Mouse (Mus musculus): Measurements from ENCODE around the gene Aff4.
"Not testable (repeated sequence)": the region's sequence is repeated elsewhere in the genome, so short reads cannot be mapped to it uniquely, and the experiment has no call there.

The Aff4 gene

GRCm38 (mm10) chr11:53341019-53341418 is 9.6 kb upstream of the Aff4 start:
- DNase-seq: not testable (repeated sequence)

DNA sequence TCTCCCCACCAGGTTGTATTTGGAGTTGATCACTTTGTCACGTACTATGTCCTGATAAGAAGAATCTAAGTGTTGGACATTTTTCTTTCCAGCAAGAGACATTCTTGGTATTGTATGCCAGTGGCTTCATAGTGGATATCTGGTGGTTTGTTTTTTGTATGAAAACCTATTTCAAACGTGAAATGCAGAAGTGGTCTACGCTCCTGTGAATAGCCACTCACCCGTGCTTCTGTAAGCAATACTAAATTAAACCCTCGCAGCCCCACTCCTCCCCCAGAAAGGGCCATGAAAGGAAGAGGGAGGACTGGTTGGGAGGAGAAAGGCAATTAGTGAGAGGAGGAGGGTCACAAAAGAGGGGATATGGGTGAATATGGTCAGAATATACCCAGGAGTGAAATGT is 7.9 kb upstream of the Aff4 start:
- DNase-seq: no peak

- peak; percentile 38 for DNase-seq
Observed at GRCm38 (mm10) chr11:53345328-53345727, 5.3 kb upstream of the Aff4 start.

GRCm38 (mm10) chr11:53345738-53346137 is 4.9 kb upstream of the Aff4 start:
- DNase-seq: no peak

- peak; percentile 52 for DNase-seq
Observed at GRCm38 (mm10) chr11:53351224-53351942, 750 bp downstream of the Aff4 start.

GRCm38 (mm10) chr11:53351943-53352590 is 1.4 kb downstream of the Aff4 start:
- DNase-seq: no peak

DNA sequence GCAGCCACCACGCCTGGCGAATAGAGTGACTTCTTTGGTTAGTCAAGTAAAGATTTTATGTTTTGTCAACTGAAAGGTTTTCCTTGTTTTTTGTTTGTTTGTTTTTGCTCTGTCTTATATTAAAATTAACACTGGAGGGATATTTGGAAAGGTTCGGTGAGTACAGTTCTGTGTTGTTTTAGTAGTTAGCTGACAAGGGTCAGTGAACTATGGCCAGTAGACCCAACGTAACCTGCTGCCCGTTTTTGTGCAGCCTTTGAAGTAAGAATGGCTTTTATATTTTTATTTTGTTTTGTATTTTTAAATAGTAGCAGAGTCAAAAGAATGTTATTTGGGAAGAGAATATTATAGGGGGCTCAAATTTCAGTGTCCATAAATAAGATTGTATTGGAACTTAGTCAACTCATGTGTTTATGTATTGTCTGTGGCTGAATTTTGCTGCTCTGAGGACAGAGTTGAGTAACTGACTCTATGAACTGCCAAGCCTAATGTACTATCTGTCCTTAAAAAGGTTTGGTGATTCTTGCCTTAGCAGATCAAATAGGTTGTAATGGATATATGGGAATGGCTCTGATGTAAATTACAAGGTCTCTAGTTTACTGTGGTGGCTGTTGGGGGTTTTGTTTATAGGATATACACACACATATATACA is 8.0 kb downstream of the Aff4 start:
- DNase-seq: no peak

DNA sequence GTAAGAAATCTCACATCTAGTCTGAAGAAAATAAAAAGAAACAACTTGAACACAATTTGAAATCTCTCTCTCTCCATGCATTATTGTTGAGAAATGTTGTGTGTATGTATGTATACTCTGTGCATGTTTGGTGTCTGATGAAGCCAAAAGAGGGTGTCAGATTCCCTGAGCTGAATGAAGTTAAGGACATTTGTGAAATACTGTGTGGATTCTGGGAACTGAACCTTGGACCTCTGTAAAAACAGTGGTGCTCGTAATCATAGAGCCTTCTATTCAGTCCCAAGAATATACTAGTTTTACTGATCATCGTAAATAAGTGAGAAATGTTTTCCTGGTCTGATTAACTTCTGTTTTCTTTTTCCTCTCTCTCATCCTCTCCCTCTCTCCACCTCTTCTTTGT is 16.4 kb downstream of the Aff4 start:
- no peak for DNase-seq

GRCm38 (mm10) chr11:53378918-53379317 is 28.3 kb downstream of the Aff4 start:
- DNase-seq: peak; percentile 42

DNA sequence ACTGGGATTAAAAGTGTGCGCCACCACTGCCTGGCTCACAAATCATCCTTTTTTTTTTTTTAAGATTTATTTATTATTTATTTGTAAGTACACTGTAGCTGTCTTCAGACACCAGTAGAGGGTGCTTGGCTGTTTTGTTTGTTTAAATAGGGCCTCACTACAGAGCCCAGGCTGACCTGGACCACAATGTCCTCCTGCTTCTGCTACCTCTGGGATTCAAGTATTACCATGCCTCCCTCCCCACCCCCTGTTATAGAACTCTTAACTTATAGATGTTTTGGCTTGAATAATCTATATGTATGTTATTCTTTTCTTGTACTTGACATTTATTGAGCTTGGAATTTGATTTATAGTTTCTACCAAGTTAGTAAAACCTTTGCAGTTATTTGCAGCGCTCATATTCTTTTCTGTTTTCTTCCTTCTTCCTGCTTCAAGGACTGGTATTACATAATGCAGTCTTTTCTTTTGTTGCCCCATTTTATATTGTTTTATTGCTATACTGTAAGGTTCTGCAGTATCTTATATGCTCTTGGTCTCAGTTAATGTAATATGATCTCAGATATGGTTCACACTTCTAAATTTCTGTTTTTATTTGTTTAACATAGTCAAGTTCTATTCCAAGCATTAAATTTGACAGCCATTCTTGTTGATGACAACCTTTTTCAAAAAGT is 33.3 kb downstream of the Aff4 start:
- no peak for DNase-seq

DNA sequence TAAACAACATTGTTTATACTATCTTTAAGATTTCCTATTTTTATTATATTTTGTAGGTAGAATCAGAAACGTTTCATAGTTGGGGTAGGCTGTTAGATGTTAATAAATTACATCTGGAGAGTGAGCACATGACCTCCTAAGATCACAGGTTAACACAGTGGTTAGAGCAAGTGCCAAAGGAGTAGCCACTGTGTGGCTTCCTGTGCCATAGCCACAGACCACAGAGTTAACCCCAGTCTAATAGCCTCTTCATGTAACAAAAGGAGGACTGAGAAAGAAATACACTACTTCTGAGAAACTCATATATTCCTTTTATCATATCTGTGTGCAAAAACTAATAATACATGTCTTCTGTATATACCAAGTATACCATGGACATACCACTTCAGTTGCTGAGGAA is 43.2 kb downstream of the Aff4 start:
- DNase-seq: no peak

GRCm38 (mm10) chr11:53403638-53404037 is 53.0 kb downstream of the Aff4 start:
- no peak for DNase-seq

- DNase-seq: no peak
Observed at GRCm38 (mm10) chr11:53411738-53412137, 61.1 kb downstream of the Aff4 start.

- DNase-seq: no peak
Observed at GRCm38 (mm10) chr11:53413871-53414270, 63.2 kb downstream of the Aff4 start.

DNA sequence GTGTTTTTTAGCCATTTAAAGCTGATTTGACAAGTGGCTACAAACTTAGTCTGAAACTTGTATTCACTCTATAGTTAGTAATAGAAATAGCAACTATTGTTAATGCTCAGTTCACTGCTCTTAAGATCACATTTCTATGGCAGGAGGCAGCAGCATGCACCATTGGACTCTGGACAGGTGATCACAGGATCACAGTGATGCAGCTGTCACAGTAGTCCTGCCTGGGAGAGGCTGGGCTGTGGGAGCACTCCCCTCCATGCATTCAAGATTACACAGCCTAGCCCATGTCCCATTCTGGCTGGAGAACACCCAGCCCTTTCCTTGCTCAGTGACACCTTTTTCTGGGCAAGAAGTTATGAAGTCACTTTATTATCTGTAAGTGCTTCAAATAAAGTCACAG is 67.4 kb downstream of the Aff4 start:
- no peak for DNase-seq

GRCm38 (mm10) chr11:53423036-53423435 is 72.4 kb downstream of the Aff4 start, which contains the start of gene Leap2:
Gene Leap2 (minus strand): TSS chr11:53423170.
- DNase-seq: no peak

DNA sequence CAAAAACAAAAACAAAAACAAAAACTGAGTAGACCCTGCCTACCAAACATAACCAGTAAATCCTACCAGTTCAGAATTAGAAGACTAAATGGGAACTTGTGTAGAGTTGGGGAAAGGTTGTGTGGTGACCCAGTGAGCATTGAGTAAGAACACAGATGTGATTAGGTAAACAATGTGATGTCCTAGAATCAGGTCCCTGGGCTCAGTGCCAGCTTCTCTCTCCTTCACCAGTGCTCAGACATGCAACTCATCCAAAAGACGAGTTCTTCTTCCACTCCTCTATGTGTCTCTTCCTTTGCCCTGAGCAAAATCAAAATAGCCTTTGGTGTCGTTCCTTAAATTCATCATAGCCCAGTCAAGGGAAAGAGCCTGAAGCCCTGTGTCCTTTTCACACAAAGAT is 74.2 kb downstream of the Aff4 start:
- DNase-seq: no peak

- DNase-seq: no peak
Observed at GRCm38 (mm10) chr11:53425251-53425650, 74.6 kb downstream of the Aff4 start.

GRCm38 (mm10) chr11:53425711-53426255 is 75.2 kb downstream of the Aff4 start:
- no peak for DNase-seq

DNA sequence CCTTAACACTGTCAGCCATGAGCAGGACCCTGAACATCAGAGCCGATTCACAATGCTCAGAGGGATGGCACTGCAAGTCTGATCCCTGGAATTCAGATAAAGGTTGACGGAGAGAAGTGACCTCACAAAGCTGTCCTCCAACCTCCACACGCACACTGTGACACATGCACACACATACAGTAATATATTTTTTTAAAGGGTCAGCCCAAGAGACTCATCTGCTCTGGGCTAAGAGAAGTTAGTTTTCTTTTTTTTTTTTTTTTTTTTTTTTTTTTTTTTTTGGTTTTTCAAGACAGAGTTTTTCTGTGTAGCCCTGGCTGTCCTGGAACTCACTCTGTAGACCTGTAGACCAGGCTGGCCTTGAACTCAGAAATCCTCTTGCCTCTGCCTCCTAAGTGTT is 76.3 kb downstream of the Aff4 start:
- DNase-seq: not testable (repeated sequence)

DNA sequence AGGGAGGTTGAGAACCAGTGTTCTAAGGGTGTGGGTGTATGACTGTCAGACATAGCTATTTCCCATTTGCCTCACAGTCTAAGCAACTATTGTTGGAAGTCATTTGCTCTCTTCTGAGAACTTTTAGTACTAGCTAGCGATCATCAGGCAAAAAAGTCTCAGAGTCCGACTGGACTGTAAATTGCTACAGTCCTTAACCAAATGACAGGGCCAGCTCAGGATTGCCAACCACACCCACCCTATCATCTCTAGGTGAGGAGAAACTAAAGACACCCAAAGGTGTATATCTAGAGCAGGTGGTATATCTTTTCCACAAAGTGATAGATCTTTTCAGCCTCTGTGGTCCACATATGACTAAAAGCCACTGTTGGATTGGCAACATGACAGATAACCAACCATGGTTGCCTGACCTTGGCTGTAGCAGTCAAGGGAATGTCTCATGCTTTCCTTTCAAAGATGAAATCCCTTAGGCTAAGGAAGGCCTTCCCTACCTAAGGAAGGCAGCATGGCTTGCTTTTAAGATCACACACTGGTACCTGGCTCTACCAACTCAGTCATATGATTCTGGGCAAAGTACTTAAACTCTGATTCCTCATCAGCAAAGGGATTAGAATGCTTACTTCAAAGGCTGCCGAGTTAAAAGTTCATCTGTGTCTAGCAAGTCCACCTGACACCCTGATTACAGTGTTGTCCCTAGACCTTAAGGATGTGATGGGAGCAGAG is 77.5 kb downstream of the Aff4 start:
- no peak for DNase-seq

DNA sequence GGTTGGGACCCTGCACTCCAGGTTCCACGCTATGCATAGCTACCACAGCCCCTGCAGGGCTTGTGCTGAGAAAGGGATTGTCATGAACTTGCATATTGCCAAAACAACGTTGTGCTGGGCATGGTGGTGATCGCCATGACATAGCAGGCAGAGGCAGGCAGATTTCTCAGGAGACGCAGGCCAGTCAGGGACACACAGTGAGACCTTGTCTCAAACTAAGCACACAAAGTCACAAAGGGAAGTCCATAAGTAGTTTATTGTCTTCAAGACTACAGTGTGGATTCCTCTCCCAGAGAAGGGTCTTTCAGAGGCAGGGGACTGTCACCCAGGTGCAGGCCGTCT is 78.1 kb downstream of the Aff4 start:
- DNase-seq: no peak

GRCm38 (mm10) chr11:53429182-53429581 is 78.5 kb downstream of the Aff4 start:
- no peak for DNase-seq

Measured in liver (tissue).